Mouse (Mus musculus) frontal cortex, postnatal 10 days (tissue): ENCODE data around the gene Cylc1.

Experiments used
- DNase-seq, 2 experiments: peaks; one replicate each; pipeline ENCODE4 v3.0.0; 2022; ENCODE audit warnings: low spot score in 2 of 2, mixed read lengths in 1 of 2

Gene Cylc1

GRCm38 (mm10) chrX:111110118-111110517, at the start of gene Cylc1:
Cylc1 (plus strand) TSS chrX:111110418.
- no peak for DNase-seq

GRCm38 (mm10) chrX:111078680-111079079, 31.5 kb upstream of the Cylc1 start:
- no peak for DNase-seq

- no peak for DNase-seq
Observed at GRCm38 (mm10) chrX:111168040-111168439, 57.8 kb downstream of the Cylc1 start, which contains the start of gene Gm10112. Gm10112 (plus strand) TSS chrX:111168340.
